Mouse (Mus musculus) lung, postnatal 0 days (tissue): ENCODE measurements at regions not wholly inside any gene's neighbourhood (a gene's known extent, or its start where the extent isn't known, plus 50 kb on each side); places are given as distances from the start of the nearest gene placed in this dataset.

Experiments
- CTCF ChIP-seq: IDR thresholded peaks from 2 replicates; pipeline ENCODE4 v1.5.1; 2016; ENCODE audit warnings: antibody characterized with exemption, mild to moderate bottlenecking
- EP300 ChIP-seq: IDR thresholded peaks from 2 replicates; pipeline ENCODE4 v1.6.1; 2016; ENCODE audit warnings: antibody characterized with exemption, mild to moderate bottlenecking, control low read depth

- no peak for TF ChIP-seq CTCF
- TF ChIP-seq EP300: no peak
These were observed 612.5 kb upstream of the Tenm4 start for GRCm38 (mm10) chr7:95558589-95558988.
